Mouse (Mus musculus) spleen, adult 2 months (tissue): ENCODE results near the gene Psmg1. TPM values are rescaled to one million over a fixed set of nuclear protein-coding genes. Genes with fewer than 3 reads are reported as not detected.
"Not testable (repeated sequence)": the region's sequence is repeated elsewhere in the genome, so short reads cannot be mapped to it uniquely, and the experiment has no call there.

Source experiments
- DNase-seq, 2 experiments: peaks; one replicate each; pipeline versions ENCODE4 v3.0.0 to v3.0.0-alpha.2; 2012 to 2021; ENCODE audit warnings: low spot score in 2 of 2, low read depth in 1 of 2
- H3K27ac ChIP-seq: fragments of 200-500 bp; 2 replicates; pipeline ENCODE4 v1.5.1; 2012; ENCODE audit warnings: low read length, inconsistent platforms; ENCODE audit not compliant: insufficient read depth
- H3K27me3 ChIP-seq: fragments of 200-500 bp; 2 replicates; pipeline ENCODE4 v1.6.1; 2012; ENCODE audit warnings: mild to moderate bottlenecking, moderate library complexity, low read length, inconsistent platforms; ENCODE audit not compliant: control insufficient read depth, insufficient read depth
- H3K36me3 ChIP-seq: fragments of 200-500 bp; 2 replicates; pipeline ENCODE4 v1.6.1; 2012; ENCODE audit warnings: mild to moderate bottlenecking, low read length, inconsistent platforms; ENCODE audit not compliant: control insufficient read depth, insufficient read depth
- H3K4me1 ChIP-seq: fragments of 200-500 bp; 2 replicates; pipeline ENCODE4 v1.6.1; 2011; ENCODE audit warnings: inconsistent platforms; ENCODE audit not compliant: control insufficient read depth, insufficient read depth, insufficient read length
- H3K4me3 ChIP-seq: fragments of 200-500 bp; 2 replicates; pipeline ENCODE4 v1.5.1; 2011; ENCODE audit warnings: mild to moderate bottlenecking, inconsistent platforms; ENCODE audit not compliant: insufficient read depth, insufficient read length; ENCODE audit errors: extremely low read depth
- CTCF ChIP-seq: fragments of 200-500 bp; IDR thresholded peaks from 2 replicates; pipeline ENCODE4 v1.5.1; 2011; ENCODE audit warnings: mild to moderate bottlenecking, inconsistent platforms; ENCODE audit not compliant: insufficient read depth, insufficient read length, insufficient replicate concordance; ENCODE audit errors: extremely low read depth
- POLR2A ChIP-seq: fragments of 200-500 bp; IDR thresholded peaks from 2 replicates; pipeline ENCODE4 v1.6.1; 2011; ENCODE audit warnings: low read depth, low read length, inconsistent platforms
- WGBS: fragments of 180-500 bp; shearing (Covaris S2); methylation state at CpG from one replicate; pipeline ENCODE4 v1.1.7; 2018; 5-methylcytosine and 5-hydroxymethylcytosine counted together
- polyA plus RNA-seq: library from polyadenylated mRNA; depleted of rRNA; stranded (reverse); fragments of >200 nt; gene quantifications from 2 replicates; pipeline ENCODE4 v1.2.3, GENCODE M21; 2012

The Psmg1 gene
- polyA plus RNA-seq, 1 experiment, result 8.6 TPM

GRCm38 (mm10) chr16:96021045-96021444 lies 30.3 kb upstream of the Psmg1 start:
- Histone ChIP-seq H3K4me3 (no peak overlapping the region), H3K27ac (no peak overlapping the region), H3K27me3 (no peaks in the 10 kb centered on the region), H3K4me1 (no peaks in the 10 kb centered on the region), H3K36me3 (peaks cover 48% of the 10 kb centered on the region)
- 96% methylated on average over 10 of the region's 10 CpGs for WGBS
- no peak for DNase-seq
- no peak for TF ChIP-seq POLR2A
- TF ChIP-seq CTCF, result no peak

GRCm38 (mm10) chr16:96009124-96009523 lies 18.4 kb upstream of the Psmg1 start:
- H3K27me3 ChIP-seq, DNase-seq, H3K4me1 ChIP-seq, H3K4me3 ChIP-seq, H3K27ac ChIP-seq: not testable (repeated sequence)
- WGBS, result no CpG with 5 or more reads among the region's 10 CpGs
- peaks cover 18% of the 10 kb centered on the region for H3K36me3 ChIP-seq

DNA sequence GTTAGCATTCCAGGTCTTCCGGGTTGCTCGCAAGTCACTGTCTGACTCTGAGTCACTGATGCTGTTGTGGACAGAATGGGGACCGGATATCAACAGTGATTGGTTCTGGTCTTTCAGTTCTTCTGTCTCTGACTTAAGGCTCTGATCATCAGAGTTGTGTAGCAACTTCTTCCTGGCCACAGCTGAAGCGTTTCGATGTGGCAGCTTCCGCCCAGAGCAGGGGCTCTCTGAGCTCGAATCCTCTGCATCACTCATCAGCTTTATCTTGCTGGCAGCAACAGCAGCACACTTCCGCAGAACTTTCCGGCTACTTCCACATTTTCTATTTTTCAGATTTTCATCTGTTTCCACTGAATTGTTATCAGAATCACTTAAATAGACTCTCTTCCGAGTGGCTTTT lies 13.5 kb upstream of the Psmg1 start:
- peaks cover 22% of the 10 kb centered on the region for H3K36me3 ChIP-seq
- H3K27me3 ChIP-seq, H3K4me1 ChIP-seq, DNase-seq, H3K4me3 ChIP-seq, H3K27ac ChIP-seq: not testable (repeated sequence)
- WGBS, result no CpG with 5 or more reads among the region's 10 CpGs

GRCm38 (mm10) chr16:95999291-95999690 lies 8.5 kb upstream of the Psmg1 start:
- no peak overlapping the region for H3K27ac ChIP-seq
- H3K36me3 ChIP-seq, result peaks cover 15% of the 10 kb centered on the region
- DNase-seq, result peak in 1 of 2 experiments; percentile 50
- H3K27me3 ChIP-seq, result no peaks in the 10 kb centered on the region
- no peak overlapping the region for H3K4me3 ChIP-seq
- TF ChIP-seq POLR2A (no peak), CTCF (no peak)
- WGBS, result 52% methylated on average over 5 of the region's 5 CpGs
- H3K4me1 ChIP-seq, result no peaks in the 10 kb centered on the region

GRCm38 (mm10) chr16:95996156-95996555 lies 5.4 kb upstream of the Psmg1 start:
- H3K4me3 ChIP-seq, result no peak overlapping the region
- no peaks in the 10 kb centered on the region for H3K4me1 ChIP-seq
- TF ChIP-seq CTCF, result no peak
- no peak for TF ChIP-seq POLR2A
- 89% methylated on average over 7 of the region's 7 CpGs for WGBS
- DNase-seq, result no peak
- no peaks in the 10 kb centered on the region for H3K27me3 ChIP-seq
- H3K36me3 ChIP-seq, result peaks cover 3% of the 10 kb centered on the region
- H3K27ac ChIP-seq, result no peak overlapping the region

DNA sequence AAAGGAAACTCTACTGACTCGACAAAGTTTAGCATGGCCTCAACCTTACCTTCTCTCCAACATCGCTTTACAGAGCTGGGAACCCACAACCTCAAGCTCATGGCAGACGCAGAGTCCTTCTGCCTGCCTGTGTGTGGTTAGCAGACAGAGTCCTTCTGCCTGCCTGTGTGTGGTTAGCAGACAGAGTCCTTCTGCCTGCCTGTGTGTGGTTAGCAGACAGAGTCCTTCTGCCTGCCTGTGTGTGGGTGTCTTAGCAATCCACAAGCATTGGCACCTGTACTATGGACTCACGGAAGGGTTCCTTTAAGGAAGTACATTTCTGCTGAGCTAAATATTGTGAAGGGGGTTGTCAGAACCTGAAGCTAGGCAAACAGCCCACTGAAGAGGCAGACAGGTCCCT lies 3.8 kb upstream of the Psmg1 start:
- not testable (repeated sequence) for H3K27ac ChIP-seq, DNase-seq, H3K36me3 ChIP-seq, H3K27me3 ChIP-seq, H3K4me3 ChIP-seq, H3K4me1 ChIP-seq
- WGBS, result 26% methylated on average over 4 of the region's 4 CpGs

DNA sequence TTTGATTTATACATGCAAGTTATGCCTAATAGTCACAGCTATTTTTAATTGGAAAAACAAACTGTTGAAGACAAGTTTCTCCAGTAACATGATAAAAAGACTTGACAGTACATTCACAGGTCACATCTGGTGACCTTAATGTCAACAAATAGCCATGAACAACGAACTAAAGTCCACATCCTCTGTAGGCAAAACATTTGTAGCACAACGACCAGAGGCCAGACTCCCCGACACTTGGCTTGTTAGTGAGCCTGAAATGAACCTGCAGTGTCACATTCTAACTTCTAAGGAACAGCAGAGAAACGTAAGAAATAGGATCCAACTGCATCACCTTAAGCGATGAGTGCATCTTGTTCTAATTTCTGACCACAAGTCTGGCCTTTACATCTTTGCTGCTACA lies 1.8 kb upstream of the Psmg1 start:
- no peak for TF ChIP-seq POLR2A
- no peak for TF ChIP-seq CTCF
- no peak for DNase-seq
- H3K27ac ChIP-seq, result no peak overlapping the region
- H3K4me1 ChIP-seq, result no peaks in the 10 kb centered on the region; the same call in 1 of the 2 replicates
- H3K27me3 ChIP-seq, result no peaks in the 10 kb centered on the region
- no peaks in the 10 kb centered on the region; the same call in 1 of the 2 replicates for H3K36me3 ChIP-seq
- H3K4me3 ChIP-seq, result no peak overlapping the region
- WGBS, result 88% methylated on average over 5 of the region's 5 CpGs
